Mouse (Mus musculus) embryo, embryonic 9.5 days (tissue): ENCODE measurements around the gene Dennd2c.
"Not testable (repeated sequence)": the region's sequence is repeated elsewhere in the genome, so short reads cannot be mapped to it uniquely, and the experiment has no call there.

Experiments used
- DNase-seq: peaks from one replicate; pipeline ENCODE4 v3.0.0-alpha.2; 2017; ENCODE audit errors: extremely low spot score

Gene Dennd2c

GRCm38 (mm10) chr3:103169771-103170170 lies 67.4 kb downstream of the Dennd2c start:
- DNase-seq: peak; percentile 75

DNA sequence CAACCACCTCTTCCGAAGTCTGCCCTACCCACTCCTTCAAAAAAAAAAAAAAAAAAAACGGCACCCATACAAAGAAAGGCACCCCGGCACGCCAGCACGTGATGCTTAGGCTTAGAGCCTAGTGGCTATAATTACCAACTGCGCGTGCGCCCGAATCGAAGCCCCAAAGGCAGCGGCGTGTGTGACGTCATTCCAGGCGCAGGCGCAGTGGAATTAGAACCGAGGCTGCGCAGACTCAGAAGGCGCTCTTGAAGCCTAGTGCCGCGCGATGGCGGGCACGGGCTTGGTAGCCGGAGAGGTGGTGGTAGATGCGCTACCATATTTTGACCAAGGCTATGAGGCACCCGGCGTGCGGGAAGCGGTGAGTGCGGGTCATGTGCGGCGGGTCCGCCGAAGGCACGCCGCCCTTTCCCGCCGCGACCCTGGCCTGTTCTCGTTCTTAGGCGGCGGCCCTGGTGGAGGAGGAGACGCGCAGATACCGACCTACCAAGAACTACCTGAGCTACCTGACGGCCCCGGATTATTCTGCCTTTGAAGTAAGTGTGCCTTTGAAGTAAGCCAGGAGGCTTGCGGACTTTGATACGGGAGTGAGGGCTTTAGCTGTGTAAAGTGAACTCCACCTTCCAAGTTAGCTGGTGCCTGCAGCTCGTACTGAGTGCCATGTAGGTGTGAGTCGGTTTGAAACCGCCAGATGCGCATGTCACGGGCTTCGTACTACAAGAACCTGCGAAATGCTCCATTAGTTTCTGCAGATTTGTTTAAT lies 69.3 kb downstream of the Dennd2c start, which contains the start of gene Bcas2:
Gene Bcas2, plus strand, starts transcription at position 151 of the 763 bp plus-strand sequence.
- DNase-seq: peak; percentile 96

DNA sequence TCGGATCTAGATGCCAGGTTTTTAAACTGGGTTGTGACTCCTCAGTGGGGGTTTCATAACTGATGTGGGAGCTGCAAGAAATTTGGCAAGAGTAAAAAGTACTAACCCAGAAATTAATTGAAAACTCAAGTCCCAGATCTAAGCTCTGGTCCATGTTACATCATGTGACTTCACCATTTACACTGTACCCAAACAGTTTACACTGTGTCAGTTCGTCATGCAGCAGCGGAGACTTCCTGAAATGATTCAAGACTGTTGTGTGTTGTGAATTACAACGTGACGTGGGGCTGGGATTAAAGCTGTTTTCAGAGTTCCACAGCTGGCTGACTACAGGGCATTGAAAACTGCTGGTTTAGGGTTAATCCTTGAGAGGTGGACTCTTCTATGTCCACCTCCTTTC lies 70.2 kb downstream of the Dennd2c start:
- no peak for DNase-seq

DNA sequence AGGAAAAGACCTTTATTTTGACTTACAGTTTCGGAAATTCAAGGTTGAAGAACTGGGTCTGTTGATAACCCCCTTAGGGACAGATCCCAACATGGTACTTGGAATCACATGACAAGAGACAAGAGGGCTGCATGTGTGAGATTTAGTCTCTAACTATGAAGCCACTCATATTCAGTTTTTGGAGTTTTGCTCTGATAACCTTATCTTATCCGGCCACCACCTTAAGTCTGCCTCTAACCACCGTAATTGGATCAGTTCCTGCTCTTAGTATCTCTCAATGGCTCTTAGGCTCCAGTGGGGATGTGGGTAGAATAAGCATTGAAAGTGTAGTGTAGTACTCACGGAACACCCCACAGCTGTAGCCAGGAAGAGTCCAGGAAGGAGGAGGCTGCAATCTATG lies 74.3 kb downstream of the Dennd2c start:
- no peak for DNase-seq

DNA sequence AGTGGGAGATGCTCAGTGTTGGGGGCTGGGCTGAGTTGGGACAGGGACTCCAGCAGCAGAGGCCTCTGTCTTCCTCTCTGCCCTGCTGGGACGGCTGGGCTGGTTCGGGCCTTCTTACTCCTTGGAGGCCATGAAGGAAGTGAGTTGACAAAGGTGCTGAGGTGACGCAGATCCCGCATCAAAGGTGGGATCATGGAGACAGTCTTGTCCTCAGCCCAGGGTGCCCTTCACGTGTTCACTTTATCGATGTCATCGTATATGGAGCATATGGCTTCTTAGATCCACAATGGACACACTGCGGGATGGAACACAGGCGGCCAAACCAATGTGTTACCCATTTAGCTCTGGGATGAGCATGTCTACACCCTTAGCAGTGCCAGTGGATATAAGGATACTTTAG lies 77.1 kb downstream of the Dennd2c start:
- no peak for DNase-seq

DNA sequence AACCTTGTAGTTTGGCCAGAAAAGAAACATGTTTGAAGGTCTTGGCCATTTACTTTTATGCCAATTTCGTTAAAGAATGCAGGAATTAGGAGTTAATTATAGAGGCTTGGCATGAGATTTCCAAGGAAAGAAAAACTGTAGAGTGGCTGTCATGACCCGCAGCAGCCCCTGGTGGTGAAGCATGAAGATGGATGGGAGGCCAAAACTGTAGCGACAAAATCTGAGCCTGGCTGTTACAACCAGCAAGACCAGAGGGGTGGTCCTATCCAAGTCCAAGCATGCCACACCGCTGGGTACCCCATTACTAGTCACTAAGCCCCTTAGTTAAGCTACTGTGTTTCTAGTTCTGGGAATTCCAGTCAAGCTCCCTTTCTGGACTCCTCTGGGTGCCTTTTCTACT lies 78.8 kb downstream of the Dennd2c start:
- DNase-seq: no peak

DNA sequence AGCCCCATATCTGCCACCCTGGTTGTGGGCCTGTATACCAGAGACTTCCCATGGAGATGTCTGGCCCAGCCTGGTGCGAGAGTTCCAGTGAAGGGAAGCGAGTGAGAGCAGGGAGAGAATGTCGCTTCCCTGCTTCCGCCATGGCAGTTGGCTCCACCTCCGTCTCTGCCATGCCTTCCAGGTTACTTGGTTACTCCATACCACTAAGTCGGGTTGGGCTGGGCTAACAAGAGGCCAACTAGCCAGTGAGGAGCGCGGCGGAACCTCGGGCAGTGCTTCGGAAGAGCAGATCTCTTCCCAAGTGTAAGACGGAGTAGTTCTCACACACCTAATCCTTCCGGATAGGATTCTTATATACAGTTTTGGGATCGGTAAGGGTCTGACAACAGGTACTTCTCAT lies 80.4 kb downstream of the Dennd2c start:
- DNase-seq: no peak

DNA sequence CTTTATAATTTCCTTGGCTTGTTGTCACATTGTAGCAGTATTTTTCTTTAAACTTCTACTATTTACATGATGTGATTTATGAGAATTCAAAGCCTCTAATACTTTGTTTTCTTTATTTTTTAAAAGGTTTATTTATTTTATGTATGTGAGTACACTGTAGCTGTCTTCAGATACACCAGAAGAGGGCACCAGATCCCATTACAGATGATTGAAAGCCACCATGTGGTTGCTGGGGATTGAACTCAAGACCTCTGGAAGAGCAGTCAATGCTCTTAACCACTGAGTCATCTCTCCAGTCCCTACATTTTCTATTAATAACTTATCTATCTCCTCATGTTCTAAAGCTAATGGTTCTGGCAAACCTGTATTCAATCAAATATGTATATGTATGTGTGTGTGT lies 82.1 kb downstream of the Dennd2c start:
- DNase-seq: not testable (repeated sequence)

- DNase-seq: no peak
Observed at GRCm38 (mm10) chr3:103188451-103188850, 86.0 kb downstream of the Dennd2c start.

DNA sequence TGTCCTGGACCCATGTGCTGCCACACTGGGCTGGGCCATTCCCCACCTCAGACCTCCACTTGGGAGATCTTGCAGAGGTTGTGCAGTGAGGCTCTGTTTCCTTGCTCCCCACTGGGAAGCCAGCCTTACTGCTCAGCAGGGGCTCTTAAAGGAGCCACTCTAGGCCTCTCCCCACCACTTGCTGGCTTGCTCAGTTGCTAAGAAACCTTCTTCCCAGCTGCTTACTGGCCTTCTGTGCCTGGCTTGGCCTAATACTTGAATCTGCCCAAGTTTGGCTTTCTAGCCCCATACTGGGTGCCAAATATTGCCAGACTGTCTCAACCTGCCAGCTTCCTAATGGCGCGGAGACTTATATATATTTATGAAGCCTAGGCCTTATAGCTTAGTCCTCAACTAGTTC lies 86.5 kb downstream of the Dennd2c start:
- DNase-seq: no peak

- DNase-seq: no peak
Observed at GRCm38 (mm10) chr3:103192161-103192560, 89.8 kb downstream of the Dennd2c start.

- no peak for DNase-seq
Observed at GRCm38 (mm10) chr3:103193186-103193585, 90.8 kb downstream of the Dennd2c start.

- no peak for DNase-seq
Observed at GRCm38 (mm10) chr3:103196320-103196823, 94.0 kb downstream of the Dennd2c start.

- DNase-seq: no peak
Observed at GRCm38 (mm10) chr3:103199386-103199785, 97.0 kb downstream of the Dennd2c start.

DNA sequence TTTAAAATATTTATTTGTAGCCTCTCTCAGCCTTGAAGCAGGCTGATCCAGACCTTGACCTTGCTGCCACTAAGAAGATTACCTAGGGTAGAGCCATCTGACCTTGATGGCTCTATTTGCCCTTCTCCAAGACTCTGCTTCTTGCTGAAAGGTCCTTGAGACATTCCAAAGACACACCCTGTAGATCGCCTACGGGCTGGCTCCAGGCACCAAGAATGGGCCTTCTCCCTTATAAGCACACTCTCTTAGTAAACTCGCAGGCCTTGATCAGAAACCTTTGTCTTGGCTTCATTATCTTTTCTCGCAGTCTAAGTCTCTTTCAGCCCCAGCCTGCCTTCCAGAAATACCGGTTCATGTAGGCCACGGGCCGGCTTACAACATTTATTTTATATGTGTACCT lies 98.7 kb downstream of the Dennd2c start:
- DNase-seq: not testable (repeated sequence)

- no peak for DNase-seq
Observed at GRCm38 (mm10) chr3:103203554-103203953, 101.2 kb downstream of the Dennd2c start.

- no peak for DNase-seq
Observed at GRCm38 (mm10) chr3:103204445-103204844, 102.0 kb downstream of the Dennd2c start.

DNA sequence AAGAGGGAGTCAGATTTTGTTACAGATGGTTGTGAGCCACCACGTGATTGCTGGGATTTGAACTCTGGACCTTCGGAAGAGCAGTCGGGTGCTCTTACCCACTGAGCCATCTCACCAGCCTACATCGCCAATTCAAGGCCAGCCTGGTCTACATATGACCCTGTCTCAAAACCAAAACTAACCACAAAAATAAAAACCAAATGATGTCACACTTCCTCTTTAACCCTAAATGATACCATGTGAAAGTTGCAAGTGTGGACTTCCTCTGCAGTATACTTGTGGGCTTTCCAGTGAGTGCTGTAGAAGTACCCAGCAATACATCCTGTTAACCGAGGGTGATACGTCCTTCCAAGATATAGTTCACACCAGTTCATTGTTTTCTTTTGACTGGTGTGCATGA lies 104.0 kb downstream of the Dennd2c start:
- DNase-seq: no peak

GRCm38 (mm10) chr3:103207749-103208148 lies 105.3 kb downstream of the Dennd2c start:
- DNase-seq: no peak

DNA sequence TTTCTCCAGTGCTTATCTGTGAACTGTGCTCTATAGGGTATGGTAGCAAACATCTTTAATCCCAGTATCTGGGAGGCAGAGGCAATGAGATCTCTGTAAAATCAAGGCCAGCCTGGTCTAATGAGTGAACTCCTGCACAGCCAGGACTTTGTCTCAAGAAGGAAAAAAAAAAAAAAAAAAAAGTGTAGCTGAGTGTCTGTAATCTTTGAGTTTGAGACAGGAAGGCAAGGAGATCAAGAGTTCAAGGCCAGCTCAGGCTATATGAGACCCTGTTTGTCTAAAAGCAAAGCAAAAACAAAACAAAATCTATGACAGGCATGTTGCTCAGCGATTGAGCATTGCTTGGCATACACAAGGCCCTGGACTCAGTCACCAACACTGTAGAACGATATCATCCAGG lies 105.8 kb downstream of the Dennd2c start:
- DNase-seq: no peak

- DNase-seq: no peak
Observed at GRCm38 (mm10) chr3:103211101-103211500, 108.7 kb downstream of the Dennd2c start.

DNA sequence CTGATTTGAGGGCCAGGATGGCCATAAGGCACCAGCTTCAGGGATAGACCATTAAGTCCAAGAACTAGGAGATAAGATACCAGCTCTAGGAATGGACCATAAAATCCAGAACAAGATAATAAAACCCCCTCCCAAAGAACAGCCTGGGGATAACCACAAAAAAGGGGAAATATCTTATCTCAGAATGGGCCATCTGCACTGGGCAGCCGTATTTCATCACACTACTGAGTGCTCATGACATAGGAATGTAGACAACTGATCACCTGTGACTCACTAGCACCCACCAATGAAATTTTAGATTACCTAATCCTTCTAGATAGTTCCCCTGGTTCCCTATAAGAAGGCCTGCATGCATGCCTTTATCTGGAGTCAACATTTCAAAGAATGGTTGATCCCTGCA lies 109.7 kb downstream of the Dennd2c start:
- no peak for DNase-seq

DNA sequence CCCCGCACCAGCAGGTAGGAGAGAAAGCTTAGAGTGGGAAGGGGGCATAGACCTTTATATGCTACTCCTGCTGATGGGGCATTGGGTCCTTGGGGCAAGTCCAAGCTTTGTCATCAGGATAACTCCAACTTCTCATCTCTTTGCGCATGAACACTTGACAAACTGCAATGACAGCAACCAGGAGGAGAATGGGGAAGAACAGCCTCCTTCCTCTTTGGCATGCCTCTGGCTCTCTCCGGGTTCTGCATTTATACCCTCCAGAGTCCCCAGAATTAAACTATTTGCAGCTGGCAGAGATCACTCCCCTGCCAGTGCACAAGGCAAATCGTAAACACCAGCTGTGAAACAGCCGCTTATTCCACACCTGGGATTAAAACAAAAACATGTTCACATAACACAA lies 111.1 kb downstream of the Dennd2c start:
- DNase-seq: no peak
